Mouse (Mus musculus): ENCODE data around the gene Trank1.

Gene Trank1

GRCm38 (mm10) chr9:111381056-111382025, 69.8 kb downstream of the Trank1 start:
- no peak for DNase-seq (ENCODE audit: low spot score)

- DNase-seq (ENCODE audit: low spot score): no peak
Measured at GRCm38 (mm10) chr9:111382469-111382868, 70.9 kb downstream of the Trank1 start.

DNA sequence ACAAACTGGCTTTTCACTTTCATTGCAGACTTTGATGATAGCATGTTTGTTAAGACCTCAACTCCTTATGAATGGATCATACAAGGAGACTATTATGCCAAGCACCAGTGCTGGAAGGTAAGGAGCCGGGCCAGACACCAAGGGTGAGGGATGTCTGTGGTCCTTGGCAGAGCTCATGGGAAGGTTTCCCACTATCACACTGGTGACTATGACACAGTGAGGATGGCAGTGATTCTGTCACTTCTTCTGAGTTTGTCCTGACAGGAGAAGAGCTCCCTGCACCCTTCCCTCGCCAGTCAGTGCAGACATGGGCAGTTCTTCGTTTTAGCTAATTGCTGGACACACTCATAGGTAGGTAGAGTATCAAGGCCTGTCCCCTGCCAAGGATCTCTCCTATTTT, 71.5 kb downstream of the Trank1 start:
- no peak for DNase-seq (ENCODE audit: low spot score)

- DNase-seq (ENCODE audit: low spot score): no peak
Measured at GRCm38 (mm10) chr9:111383756-111384155, 72.2 kb downstream of the Trank1 start.

DNA sequence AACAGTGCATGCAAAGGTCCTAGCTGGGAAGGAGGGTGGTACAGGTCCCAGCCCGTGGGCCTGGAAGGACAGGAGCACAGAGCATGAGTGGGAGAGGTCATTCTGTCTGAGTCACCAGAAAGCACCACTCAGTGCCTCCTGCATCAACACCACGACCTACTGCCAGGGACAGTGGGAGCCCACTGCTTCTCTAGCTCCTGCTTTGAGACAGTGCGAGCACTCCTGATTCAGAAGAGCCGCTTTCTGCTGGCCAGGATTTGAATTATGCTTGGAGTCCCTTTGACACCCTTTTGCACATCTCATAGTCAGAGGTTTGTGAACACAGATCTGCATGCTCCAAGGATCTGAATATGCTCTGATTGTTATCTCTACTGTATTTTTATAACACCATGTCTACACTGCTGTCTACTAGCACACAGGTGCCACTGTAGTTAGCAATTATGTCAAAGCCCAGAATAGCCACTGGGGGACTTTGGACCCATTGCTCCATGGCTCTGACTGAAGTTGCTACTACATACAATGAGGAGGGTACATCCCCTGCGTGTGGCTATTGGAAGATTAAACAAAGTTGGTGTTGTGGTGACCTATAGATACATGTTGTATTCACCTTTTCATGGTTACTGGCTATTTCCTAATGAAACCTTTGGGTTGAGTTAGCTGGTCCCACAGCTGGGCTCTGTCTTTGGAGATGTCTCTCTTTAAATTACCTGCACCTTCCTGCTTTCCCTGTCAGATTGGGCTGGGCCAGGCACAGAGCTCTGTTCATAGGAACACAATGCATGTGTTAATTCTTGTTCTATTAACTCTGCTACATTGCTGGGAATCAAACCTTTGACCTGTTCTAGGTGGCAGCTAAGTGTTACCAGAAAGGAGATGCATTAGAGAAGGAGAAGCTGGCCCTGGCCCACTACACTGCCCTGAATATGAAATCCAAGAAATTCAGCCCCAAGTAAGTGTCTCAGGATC, 74.3 kb downstream of the Trank1 start:
- no peak for DNase-seq (ENCODE audit: low spot score)

DNA sequence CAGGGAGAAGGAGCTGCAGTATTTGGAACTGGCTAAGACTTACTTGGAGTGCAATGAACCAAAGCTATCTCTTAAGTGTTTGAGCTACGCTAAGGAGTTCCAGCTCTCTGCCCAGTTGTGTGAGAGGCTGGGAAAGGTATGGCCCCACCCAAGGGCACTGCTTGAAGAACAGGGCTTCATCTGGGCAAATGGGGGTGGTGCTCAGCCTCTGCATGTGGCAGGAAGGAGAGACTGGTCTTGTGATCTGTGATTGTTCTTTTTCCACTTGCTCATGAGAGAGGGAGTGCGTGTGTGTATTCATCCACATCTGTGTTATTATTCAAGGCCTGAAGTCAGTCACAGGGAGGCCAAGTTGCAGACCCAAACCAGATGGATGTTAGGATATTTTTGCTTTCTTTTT, 75.0 kb downstream of the Trank1 start:
- no peak for DNase-seq (ENCODE audit: low spot score)

- no peak for DNase-seq (ENCODE audit: low spot score)
Measured at GRCm38 (mm10) chr9:111387576-111387975, 76.0 kb downstream of the Trank1 start.

DNA sequence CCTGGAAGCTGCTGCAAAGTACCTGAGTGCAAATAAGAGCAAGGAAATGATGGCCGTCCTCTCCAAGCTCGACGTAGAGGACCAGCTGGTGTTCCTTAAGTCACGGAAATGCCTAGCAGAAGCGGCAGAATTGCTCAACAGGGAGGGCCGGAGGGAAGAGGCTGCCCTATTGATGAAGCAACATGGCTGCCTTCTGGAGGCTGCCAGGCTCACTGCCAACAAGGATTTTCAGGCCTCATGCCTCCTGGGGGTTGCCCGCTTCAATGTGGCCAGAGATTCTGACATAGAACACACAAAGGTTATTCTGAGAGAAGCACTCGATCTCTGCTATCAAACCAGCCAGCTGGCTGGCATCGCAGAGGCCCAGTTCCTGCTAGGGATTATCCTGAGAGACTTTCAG, 78.5 kb downstream of the Trank1 start:
- no peak for DNase-seq (ENCODE audit: low spot score)

- no peak for DNase-seq (ENCODE audit: low spot score)
Measured at GRCm38 (mm10) chr9:111391036-111391435, 79.5 kb downstream of the Trank1 start.

DNA sequence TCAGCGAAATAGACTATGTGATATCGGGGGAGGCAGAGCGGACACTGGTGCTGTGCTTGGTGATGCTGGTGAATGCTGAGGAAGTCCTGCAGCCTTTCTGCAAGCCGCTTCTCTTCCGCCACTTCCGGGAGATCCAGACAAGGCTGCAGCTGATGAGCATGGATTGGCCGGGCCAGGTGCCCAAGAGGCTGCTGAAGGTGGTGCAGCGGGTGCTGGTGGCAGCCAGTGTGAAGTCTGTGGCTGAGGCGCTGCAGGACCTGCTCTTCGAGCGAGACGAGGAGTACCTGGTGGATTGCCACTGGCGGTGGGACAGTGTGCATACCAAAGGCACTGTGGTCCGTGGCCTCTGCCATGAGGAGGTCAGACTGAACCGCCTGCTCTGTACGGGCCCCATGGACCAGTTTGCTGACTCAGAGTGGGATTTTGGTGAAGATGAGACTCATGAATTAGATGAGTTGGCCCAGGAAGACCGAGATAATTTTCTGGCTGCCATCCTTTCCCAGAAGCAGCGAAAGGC, 80.4 kb downstream of the Trank1 start:
- no peak for DNase-seq (ENCODE audit: low spot score)

DNA sequence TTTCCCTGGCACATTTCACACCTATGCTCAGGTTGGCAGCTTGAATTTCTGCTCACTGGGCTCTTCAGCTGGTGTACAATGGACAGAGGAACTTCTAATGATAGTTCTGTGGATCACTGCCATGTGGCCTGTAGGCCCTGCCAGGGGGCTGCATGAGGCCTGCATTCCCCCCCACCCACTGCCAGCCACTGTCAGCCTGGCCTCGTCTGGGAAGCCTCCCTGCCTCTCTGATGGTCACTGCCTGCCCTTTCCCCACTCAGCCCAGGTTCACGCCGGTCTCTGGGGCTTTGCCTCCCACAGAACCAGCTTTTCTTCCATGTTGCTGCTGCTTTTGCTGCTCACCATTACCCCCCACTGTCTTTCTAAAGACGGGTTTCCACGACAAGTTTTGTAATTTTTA, 83.7 kb downstream of the Trank1 start:
- no peak for DNase-seq (ENCODE audit: low spot score)

DNA sequence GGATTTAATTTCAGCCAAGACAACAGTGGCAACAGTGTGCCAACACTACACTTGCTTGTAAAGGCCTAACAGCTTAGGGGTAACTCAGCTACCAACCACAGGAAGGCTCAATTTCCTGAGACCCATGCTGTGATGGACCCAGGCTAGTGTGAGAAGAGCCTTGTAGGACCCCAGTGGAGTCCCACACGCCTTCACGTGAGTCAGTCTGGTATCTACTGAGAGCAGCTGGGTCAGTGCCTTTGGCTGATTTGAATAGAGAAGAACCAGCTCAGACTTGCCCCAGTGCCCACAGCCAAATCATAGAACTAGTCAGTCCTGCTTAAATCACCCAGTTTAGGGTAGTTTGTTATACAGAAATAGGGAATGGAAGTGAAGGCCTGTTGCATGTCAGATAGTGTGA, 86.5 kb downstream of the Trank1 start:
- DNase-seq (ENCODE audit: low spot score): no peak

- DNase-seq (ENCODE audit: low spot score): no peak
Measured at GRCm38 (mm10) chr9:111400089-111400488, 88.5 kb downstream of the Trank1 start.

DNA sequence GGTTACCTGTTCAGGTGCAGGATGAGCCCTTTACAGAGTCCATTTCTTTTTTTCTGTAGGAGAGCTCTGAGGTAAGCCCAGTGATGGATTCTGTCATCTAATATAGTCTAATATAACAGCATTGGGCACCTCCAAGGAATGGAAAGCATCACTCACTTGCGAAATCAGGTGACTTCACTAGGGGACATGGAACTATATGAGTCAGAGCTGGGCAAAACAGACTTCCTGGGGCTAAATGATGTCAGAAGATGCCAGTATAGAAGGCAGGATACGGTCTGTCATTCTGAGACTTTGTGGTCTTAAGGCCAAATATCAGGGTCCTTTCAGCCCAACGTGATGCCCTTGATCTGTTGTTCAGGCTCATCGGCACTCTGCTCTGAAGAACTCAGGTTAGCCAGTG, 91.6 kb downstream of the Trank1 start:
- DNase-seq (ENCODE audit: low spot score): no peak

DNA sequence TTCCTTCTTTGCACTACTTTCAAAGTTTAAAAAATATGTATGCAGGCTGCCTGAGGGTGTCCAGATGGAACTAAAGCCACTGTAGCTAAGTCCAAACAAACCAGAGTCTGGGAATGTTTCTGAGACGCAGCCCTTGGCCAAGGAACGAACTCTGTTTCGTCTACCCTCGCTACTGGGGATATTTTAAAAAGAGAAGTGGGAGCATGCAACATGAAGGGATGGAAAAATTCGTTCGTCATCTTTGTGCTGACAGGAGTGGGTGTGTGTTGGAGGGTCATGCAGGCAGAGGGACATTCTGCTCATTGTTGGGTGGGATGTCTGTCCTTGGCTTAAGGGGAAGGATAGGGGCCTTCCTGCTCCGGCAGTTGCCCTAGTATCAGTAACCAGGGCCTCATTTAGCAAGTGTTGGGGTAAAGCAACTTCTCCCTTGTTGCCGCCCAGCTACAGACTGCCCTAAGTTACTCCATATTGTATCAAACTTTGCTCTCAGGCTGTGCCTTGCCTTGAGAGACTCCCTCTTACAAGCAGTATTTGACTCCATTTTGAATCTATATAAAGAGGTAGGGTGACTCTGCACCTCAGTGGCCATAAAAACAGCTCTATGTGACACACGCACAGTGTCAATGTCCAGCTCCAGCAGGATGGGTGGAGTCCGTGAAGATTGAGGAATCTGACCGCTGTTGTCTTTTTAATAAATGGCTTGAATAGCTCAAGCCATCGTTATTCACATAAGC, 93.0 kb downstream of the Trank1 start:
- no peak for DNase-seq (ENCODE audit: low spot score)

- no peak for DNase-seq (ENCODE audit: low spot score)
Measured at GRCm38 (mm10) chr9:111405080-111405428, 93.5 kb downstream of the Trank1 start.

DNA sequence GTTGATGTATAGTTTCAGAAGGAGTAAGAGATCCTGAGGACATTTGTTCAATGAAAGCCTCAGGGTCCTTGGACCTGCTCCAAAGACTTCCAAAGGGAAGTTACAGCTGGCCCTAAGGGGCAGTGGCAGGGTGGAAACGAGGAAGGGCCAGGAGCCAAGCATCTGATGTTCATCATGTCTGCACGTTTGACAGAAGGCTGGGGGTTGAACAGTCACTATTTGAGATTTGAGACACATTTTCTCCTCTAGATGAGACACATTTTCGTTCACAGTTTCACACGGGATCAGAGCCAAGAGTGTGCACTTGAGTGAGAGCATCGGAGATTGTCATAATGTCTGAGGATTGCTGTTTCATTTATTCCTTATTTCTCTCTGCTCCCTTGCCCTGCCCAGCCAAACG, 96.5 kb downstream of the Trank1 start:
- no peak for DNase-seq (ENCODE audit: low spot score)

DNA sequence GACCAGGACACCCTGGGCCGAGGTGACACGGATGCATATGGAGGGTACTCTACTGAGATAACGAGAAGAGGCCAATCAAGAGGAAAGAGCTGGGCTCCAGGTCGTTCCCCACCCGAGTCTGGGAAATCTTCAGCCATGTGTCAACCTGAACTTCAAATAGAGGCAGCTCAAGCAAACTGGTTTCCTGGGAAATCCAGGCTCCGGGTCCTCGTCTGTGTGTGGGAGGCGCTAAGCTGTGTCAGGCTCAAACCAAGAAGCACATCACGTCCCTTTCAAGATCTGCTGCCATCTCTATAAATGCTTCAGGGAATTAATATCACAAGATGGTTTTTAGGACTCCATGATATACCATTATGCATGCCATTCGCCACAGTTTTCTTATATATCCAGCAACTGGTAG, 96.9 kb downstream of the Trank1 start:
- no peak for DNase-seq (ENCODE audit: low spot score)

GRCm38 (mm10) chr9:111412471-111413160, 101.1 kb downstream of the Trank1 start:
- DNase-seq (ENCODE audit: low spot score): no peak

GRCm38 (mm10) chr9:111421862-111422261, 110.3 kb downstream of the Trank1 start:
- no peak for DNase-seq (ENCODE audit: low spot score)

DNA sequence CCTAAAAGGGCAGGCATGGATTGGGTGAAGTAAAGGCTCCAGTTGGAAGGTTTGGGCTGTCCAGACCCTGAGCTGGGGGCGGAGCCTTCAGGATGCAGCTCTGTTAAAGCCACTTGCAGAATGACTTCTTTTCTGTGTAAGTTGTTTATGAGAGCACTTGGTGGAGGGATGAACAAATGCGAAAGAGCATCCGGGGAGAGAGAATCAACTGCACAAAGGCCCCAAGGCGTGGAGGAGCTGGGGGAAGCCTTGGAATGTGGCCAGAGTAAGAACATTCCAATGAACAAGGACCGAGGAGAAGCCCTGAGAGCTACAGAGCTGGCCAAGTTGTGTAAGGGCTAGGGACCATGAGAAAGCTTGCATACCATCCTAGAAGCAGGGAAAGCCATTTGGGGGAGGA, 111.0 kb downstream of the Trank1 start:
- DNase-seq (ENCODE audit: low spot score): no peak

Data from embryo, embryonic 10 days (tissue).